Mouse (Mus musculus) common myeloid progenitor, adult 5-6 weeks (primary cell): ENCODE data around the gene Ccar1. TPM values are rescaled to one million over a fixed set of nuclear protein-coding genes. Genes with fewer than 3 reads are reported as not detected.
A peak's percentile ranks its signal among the peaks of the same experiment; 100 is the strongest.

Experiments used
- ATAC-seq: replicated peaks from 2 replicates; pipeline ENCODE4 v1.8.0; 2016; ENCODE audit warnings: low read depth, mild to moderate bottlenecking, moderate TSS enrichment, inconsistent platforms; ENCODE audit not compliant: poor library complexity, severe bottlenecking
- total RNA-seq: library from RNA; stranded (forward); fragments of 200-1000, 187-1606 nt; gene quantifications from 2 replicates; pipeline ENCODE4 v1.2.3, GENCODE M21; 2017

Ccar1 gene
- total RNA-seq = 135 and 141 TPM in 2 replicates

DNA sequence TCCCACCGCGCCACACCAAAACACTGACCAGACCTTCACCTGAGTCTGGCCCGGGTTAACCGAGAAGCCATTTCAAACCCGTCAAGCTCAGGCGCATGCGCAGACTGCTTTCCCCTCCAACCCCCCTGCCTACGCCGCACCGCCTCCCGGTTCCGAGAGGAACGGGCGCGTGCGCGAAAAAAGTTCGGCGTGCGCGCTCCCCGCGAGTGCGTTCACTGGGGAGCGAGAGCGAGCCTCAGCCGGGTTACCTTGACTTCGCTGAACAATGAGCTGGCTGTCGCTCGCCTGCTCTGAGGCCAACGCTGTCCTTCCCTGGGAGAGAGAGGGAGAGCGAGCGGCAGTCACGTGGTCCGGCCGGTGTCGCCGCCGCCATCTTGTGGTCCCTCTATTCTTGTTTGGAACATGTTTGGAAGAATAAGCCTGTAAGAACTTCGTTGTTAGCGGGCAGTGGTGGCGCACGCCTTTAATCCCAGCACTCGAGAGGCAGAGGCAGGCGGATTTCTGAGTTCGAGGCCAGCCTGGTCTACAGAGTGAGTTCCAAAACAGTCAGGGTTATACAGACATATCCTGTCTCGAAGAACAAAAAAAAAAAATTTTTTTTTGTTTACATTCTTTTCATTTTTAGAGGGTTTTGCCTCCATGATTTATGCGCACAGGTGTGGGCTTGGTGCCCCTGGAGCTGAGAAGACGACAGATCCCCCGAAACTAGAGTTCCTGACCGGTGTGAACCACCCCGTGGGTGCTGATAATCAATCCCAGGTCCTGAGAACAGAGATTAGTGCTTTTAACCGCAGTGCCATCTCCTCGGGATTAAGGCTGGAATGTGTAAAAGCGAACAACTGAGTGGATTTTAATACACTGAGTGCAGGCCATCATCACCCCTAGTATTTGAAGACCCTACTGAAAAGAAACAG lies at the start of gene Ccar1:
Ccar1 (minus strand) TSS at position 110 of the 914 bp plus-strand sequence.
- ATAC-seq = peak; percentile 99

DNA sequence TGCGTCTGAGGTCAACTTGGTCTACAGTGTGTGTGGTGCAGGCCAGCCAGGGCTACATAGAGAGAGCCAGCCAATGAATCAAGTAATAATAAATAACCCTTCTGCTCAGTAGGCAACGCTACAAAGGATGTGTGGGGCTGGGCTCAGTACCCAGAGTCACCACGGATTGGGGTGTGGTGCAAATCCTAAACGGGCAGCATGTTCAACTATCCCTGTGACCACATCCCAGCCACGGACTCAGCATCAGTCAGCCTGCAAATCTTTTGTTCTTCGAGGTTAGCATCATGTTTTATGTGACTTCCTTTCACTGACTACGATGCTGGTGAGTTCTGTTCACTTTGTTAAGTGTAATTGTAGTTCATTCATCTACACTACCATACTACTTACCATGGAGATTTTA lies 48.6 kb upstream of the Ccar1 start:
- no peak for ATAC-seq

DNA sequence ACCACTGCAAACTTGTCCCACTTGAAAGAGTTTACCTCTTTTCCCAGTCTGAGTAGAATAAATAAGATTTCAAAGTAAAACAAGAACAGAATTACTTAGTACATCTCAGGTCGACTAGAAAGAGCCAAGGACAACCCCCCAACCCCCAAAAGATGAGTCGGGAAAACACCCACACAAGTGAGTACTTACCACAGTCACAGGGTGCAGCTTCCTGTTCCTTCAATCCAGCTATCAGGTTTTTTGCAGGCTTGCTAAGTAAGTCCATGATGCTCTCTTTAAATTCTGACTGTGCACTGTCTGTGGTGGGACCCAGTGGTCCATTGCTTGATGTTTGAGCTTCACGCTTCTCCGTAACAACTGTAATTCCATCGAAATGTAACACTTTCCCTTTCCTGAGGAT lies 45.9 kb upstream of the Ccar1 start:
- ATAC-seq = peak; percentile 45; the same call in 1 of the 2 replicates

DNA sequence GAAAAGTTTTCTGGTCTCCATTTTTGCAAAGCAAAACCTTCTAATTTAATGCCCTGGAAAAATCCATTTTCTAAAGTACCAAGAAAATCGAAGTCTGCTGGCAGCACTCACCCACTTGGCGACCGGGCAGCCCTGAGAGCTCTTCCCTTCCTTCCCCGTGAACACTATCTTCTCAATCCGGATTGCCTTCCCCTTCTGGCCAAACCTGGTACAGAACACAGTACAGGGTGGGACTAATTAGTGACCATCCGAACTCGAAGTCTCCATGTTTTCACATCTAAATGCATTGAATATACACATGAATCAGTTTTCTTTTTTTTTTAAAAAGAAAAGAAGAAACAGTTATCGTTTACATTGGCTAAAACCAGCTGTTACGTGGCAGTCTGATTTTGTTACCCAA lies 40.7 kb upstream of the Ccar1 start:
- no peak for ATAC-seq

DNA sequence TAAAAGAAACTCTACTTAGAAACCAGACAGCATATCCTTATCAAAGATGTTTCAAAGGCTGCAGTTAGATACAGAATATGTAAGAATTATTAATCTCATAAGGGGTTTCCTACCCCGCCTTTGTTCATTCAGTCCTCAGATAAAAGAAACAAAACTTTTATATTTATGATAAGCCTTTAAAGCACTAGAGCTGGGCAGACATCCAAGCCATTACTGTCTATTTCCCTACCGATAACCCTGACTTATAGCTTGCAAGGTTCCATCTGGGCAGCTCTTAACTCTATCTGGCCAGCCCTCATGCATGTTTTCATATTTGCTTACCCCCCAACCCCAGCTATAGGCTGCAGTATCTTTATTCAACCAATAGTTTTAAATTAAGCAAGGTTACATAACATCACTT lies 39.5 kb upstream of the Ccar1 start:
- ATAC-seq = peak; percentile 73

DNA sequence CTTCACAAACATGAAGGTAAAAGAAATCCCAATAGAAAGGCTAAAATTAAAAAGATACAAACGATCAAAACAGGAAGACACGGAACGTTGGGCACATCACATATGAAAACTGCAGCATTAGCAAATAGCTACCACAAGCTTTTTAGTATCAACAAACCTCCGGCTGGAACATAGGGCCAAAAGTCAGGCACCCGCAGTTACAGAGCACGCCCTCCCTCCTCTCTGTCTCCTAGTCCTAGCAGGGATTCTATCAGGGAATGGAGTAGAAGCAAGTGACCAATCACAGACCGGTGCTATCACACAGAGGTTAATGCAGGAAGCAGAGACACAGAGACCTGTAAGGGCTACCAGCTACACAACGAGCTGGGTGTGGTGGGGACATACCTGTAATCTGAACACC lies 32.4 kb upstream of the Ccar1 start:
- ATAC-seq = no peak

DNA sequence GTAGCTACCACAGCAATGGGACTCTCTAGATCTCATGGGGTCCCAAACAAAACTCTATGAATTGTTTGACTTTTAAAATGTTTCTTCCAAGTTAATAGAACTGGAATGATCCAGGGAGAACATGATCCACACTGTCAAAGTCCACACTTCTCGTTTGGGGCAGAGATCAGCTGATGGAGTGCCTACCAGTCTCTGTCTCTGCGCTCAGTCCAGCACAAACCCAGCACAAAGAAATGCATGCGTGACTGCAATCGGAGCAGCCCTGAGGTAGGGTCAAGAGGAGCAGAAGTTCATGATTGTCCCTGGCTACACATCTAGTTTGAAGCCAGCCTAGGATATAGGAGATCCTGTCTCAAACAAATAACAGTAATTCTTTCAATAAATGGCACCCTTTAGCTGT lies 31.3 kb upstream of the Ccar1 start:
- ATAC-seq = no peak

DNA sequence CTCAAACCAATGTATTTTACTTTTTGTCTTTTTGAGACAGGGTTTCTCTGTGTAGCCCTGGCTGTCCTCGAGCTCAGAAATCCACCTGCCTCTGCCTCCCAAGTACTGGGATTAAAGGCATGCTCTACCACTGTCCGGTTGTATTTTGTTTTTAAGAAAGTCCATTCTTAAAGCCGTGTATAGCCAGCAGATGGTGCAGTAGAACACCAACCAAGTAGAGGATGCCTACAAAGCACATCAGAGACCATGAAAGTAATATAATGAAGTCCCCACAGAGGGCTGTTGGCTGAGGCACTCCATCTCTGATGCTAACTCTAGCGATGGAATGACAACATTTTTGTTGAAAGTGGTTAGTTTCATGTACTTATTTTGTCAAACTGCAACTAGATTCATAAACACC lies 17.9 kb upstream of the Ccar1 start:
- ATAC-seq = no peak

DNA sequence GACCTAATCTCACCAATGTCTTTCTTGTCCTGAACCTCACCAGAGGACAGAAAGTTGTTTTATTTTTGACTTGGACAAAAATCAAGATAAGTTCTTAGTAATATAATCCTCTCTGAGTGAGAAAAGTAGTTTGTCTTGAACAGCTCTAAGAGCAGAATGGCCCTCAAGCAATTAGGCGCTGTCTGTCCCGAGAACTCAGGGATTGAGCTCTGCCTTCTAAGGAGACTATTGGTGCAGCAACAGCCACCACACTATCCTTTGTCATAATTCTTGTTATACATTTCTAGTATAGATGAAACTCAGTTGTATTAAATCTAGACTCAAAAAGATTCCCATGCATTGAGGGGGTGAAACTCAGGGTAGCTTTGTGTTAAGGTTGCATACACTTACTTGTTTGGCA lies 16.7 kb upstream of the Ccar1 start:
- no peak for ATAC-seq

DNA sequence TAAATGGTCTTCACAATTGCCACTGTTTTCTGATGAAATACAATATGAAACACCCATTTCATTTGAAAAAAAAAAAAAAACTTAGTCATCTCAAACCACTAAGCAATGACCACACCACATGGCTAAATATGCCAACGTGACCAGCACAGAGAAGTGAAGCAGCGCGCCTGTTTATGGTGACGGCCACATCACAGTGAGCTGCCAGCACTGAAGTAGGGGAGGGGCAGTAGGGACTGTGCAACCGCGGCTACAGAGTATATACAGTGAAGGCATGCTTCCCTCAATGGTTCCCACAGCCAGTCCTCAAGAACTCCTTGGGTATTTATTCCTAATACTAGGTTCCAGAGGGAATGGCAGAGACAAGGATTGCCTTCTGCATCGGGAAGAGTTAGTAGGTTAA lies 16.2 kb upstream of the Ccar1 start:
- 0 out of 2 replicates have a peak, but pooled peaks have one; percentile 25 for ATAC-seq

DNA sequence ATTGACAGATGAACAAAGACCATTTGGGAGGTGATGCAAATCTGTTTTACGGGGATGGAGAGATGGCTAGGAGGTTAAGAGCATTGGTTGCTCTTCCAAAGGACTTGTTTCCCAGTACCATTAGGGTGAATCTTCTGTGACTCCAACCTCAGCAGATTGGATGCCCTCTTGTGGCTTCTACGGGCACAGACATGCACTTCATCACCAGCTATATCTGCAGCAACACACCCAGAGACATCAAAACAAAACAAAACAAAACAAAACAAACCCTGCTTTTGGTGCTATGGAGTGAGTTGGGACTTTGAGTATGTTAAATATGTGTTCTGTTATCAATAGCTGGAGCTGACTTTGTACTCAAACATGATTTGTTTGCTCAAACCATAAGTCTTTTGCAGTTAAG lies 12.0 kb upstream of the Ccar1 start:
- ATAC-seq = peak; percentile 52

DNA sequence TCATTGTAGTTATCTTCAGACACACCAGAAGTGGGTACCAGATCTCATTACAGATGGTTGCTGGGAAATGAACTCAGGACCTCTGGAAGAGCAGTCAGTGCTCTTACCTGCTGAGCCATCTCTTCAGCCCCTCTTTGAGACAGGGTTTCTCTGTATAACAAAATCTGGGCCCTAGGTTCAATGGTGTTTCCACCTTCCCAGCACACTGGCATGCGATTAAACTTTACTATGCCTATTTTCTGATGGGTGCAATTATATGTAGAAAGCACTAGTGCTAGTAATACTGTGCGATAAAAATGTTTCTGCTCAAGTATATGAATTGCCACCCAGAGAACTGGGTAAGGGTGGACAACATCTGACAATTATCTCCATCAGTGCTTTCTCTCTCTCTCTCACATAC lies 11.2 kb upstream of the Ccar1 start:
- no peak for ATAC-seq

DNA sequence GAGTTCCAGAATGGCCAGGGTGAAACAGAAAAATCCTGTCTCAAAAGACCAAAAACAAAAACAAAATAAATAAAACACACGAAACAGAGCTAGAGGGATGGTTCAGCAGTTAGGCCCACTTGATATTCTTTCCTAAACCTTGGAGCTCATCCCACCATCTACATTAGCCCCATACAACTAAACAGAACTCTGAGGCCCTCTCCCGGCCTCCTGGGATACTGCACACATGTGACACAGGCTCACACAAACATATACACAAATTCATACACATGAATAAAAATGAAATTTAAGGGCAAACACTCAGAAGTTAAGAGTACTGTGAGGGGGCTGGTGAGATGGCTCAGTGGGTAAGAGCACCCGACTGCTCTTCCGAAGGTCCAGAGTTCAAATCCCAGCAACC lies 2.1 kb upstream of the Ccar1 start:
- ATAC-seq = no peak

DNA sequence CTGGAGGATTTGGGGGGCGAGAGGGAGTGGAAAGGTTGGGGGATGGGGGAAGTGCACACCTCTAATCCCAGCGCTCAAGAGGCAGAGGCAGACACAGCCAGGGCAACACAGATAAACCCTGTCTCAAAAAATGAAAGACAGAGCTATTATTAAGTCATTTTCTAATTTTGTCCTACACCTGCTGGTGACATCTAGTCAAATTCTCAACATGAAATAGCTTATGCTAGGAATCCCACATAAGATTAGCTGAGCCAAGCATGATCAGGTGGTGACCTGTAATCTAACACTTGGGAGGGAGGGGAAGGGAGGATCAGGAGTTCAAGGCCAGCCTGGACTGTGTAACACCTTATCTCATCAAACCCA lies 986 bp upstream of the Ccar1 start:
- no peak for ATAC-seq

DNA sequence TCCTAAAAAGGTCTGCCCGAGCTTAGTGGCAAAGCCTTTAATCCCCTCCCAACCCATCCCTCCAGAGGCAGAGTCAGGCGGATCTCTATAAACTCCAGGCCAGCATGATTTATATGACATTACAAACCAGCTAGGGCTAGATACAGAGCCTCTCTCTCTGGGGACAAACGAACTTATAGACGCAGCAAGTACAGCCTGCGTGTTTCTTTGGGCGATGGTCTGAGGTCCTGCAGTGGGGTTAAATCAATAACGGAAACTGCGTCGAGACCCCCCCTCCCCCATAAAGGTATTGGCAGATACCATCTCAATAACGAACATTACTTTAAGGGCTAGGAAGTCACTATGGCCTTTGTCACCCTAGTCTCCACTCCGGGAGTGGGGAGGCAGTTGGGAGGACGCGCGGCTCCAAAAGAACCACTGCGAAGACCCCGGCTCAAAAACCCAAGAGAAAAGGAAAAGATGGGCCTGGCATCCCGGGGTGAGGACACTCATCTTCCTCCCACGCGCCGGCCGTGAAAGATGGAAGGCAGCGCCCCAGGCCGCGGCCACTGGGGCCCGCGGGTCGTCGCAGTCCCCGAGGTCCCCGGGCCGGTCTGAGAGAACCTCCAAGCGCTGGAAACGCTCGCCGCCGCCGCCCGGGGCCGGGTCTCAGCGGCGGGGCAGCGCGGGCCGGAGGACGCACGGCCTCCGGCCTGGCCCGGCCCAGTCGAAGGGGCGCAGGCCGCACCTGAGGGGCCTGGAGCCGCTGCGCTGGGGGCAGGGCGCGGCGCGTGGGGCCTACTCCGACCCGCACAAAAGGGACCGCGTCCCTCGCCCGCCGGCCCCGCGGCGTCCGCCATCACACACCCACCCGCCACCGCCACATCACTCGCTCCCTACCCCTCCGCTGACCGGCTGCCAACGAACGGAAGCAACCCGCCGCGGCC lies 572 bp downstream of the Ccar1 start:
- ATAC-seq = no peak

DNA sequence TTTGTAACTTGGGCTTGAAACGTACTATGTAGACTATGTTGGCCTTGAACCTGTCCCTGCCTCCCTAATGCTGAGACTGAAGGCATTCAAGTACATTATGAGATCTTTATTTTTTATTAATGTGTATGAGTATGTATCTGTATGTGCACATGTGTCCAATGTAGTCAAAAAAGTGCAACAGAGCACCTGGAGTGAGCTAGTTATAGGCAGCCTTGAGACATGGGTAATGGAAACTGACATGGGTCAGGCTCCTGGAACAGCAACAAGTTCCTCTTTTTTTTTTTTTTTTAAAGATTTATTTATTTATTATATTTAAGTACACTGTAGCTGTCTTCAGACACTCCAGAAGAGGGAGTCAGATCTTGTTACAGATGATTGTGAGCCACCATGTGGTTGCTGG lies 10.3 kb downstream of the Ccar1 start:
- ATAC-seq = peak; percentile 39; the same call in 1 of the 2 replicates

DNA sequence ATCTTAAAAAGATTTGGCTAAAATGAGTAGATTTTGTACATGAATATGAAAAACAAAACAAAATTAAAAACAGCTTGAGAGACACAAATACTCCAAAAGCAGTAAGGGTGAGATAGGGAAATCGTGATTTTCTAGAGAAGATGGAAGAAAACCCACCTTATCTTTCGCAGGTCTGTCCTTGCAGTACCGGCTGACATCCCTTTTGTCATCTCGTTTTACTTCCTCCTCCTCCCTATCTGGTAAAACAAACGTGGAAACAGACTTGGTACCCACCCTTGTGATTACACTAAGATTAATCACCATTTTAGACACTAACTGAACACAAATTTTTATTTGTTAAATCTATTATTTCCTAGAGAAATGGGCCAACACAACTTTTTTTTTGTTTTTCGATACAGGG lies 41.3 kb downstream of the Ccar1 start:
- ATAC-seq = no peak

DNA sequence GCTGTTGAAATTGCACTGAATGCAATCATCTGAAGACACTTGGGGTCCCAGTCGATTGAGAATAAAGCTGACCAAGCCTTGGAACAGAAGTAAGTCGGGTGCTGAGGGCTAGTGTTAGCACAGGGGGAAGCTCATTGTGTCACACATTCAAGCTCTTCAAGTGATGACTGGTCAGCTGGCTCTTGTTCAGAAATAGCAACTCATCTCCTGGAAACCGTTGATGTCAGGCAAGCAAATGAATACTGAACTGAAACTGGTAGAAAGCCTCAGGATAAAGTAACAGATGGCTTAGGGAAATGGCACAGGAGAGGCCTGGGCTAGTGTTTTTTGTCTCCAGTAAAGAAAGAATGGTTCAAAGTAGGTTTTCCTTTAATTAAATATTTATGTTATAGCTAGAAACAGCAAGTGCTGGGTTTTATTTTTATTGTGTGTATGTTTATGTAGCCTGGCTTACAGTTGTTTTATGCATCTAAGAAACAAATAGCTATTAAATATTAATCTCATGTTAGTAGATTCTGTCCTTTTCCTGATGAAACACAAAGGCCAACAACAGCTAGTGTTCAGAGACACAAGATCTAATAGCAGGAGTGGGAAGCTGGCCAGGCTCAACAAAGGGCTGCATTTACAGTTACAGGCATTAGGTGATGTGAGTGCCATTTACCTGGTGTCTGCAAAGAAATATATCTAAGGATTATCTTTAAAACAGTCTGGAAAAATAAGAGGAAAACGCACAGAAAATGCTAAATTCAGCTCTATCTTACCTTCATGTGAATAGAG lies 51.9 kb downstream of the Ccar1 start:
- ATAC-seq = peak; percentile 29; the same call in 1 of the 2 replicates

DNA sequence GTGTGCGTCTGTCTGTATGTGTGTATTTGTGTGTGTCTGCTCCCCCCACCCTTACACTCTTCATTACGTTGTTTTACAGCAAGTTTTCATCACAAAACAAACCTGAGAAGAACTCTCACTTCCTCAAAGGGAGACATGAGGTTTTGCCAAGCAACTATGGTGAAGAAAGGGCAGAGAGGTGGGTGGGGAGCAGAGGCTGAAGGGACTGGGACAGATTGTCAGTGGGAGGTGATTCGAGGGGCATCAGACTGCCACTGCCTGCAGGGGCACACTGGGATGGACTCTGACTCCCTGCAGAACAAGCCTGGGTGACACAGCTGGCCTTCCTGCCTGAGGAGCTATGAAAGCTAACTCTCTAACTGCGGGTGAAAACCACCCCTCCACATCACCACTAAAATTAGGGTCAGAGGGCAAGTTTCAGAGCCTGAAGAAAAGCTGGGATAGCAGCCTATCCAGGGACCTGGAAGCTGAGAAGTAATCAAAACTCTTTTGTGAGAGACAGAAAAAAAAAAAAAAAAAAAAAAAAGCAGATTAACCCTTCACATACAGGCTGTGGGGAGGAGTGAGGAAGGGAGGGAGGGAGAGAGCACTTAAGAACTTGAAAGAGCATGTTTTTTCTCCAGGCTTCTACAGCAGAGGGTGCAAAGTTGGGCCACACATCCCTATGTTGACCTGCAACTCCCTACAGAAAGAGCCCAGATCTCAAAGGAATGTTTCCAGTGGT lies 55.0 kb downstream of the Ccar1 start:
- 0 out of 2 replicates have a peak, but pooled peaks have one; percentile 50 for ATAC-seq

DNA sequence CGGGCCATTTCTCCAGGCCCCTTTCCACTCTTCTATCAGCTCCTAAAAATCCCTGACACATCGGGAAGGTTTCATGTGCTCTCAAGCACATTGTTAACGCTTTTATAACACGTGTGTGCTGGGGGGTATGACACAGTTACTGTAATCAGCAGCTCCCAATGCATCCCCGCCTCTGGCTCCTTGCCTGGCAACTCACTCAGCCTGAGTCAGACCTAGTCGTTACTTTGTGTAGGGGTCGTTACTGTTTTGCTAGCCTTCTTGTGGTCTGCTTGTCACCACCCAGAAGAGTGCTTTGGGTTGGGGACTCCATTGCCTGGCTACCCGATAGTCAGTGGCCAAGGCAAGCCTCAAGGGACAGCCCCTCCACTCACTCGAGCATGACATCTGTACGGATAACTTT lies 61.3 kb downstream of the Ccar1 start:
- no peak for ATAC-seq
